Mouse (Mus musculus): ENCODE results near the gene Artn.

Gene Artn

GRCm38 (mm10) chr4:117929391-117929881, at the start of gene Artn:
Gene Artn, minus strand, starts transcription at chr4:117929763.
- peak; percentile 75 for DNase-seq

- DNase-seq: no peak
Measured at GRCm38 (mm10) chr4:117979181-117979580, 49.6 kb upstream of the Artn start.

- DNase-seq: no peak
Measured at GRCm38 (mm10) chr4:117978282-117978681, 48.7 kb upstream of the Artn start.

- no peak for DNase-seq
Measured at GRCm38 (mm10) chr4:117977841-117978240, 48.3 kb upstream of the Artn start.

GRCm38 (mm10) chr4:117977371-117977770, 47.8 kb upstream of the Artn start:
- DNase-seq: no peak

GRCm38 (mm10) chr4:117975820-117976219, 46.3 kb upstream of the Artn start:
- DNase-seq: no peak

GRCm38 (mm10) chr4:117974719-117975118, 45.2 kb upstream of the Artn start:
- no peak for DNase-seq

GRCm38 (mm10) chr4:117972999-117973398, 43.4 kb upstream of the Artn start:
- DNase-seq: no peak

GRCm38 (mm10) chr4:117964346-117965025, 34.9 kb upstream of the Artn start:
- no peak for DNase-seq

- DNase-seq: no peak
Measured at GRCm38 (mm10) chr4:117957492-117957891, 27.9 kb upstream of the Artn start.

- DNase-seq: no peak
Measured at GRCm38 (mm10) chr4:117947493-117947892, 17.9 kb upstream of the Artn start.

- no peak for DNase-seq
Measured at GRCm38 (mm10) chr4:117946639-117947305, 17.2 kb upstream of the Artn start.

- no peak for DNase-seq
Measured at GRCm38 (mm10) chr4:117943317-117943716, 13.8 kb upstream of the Artn start.

GRCm38 (mm10) chr4:117936964-117937363, 7.4 kb upstream of the Artn start:
- DNase-seq: no peak

GRCm38 (mm10) chr4:117934081-117934480, 4.5 kb upstream of the Artn start:
- no peak for DNase-seq

GRCm38 (mm10) chr4:117933248-117933647, 3.7 kb upstream of the Artn start:
- DNase-seq: no peak

- peak; percentile 76 for DNase-seq
Measured at GRCm38 (mm10) chr4:117928699-117929241, 793 bp downstream of the Artn start.

- peak; percentile 22 for DNase-seq
Measured at GRCm38 (mm10) chr4:117928234-117928633, 1.3 kb downstream of the Artn start.

- DNase-seq: peak; percentile 10
Measured at GRCm38 (mm10) chr4:117926545-117927482, 2.7 kb downstream of the Artn start.

- no peak for DNase-seq
Measured at GRCm38 (mm10) chr4:117924916-117925315, 4.6 kb downstream of the Artn start.

GRCm38 (mm10) chr4:117923450-117923849, 6.1 kb downstream of the Artn start:
- DNase-seq: no peak

- DNase-seq: no peak
Measured at GRCm38 (mm10) chr4:117921358-117921757, 8.2 kb downstream of the Artn start.

- no peak for DNase-seq
Measured at GRCm38 (mm10) chr4:117918762-117919161, 10.8 kb downstream of the Artn start.

Measured in kidney, adult 18-20 months (tissue).